Mouse (Mus musculus) NIH3T3 (cell line): ENCODE measurements at regions not wholly inside any gene's neighbourhood (a gene's known extent, or its start where the extent isn't known, plus 50 kb on each side); places are given as distances from the start of the nearest gene placed in this dataset.
"Not testable (repeated sequence)": the region's sequence is repeated elsewhere in the genome, so short reads cannot be mapped to it uniquely, and the experiment has no call there.

Experiments
- DNase-seq: peaks from one replicate; pipeline ENCODE4 v3.0.0-alpha.2; 2012; ENCODE audit warnings: low read depth

GRCm38 (mm10) chr5:78075203-78075602 lies 667.4 kb upstream of the Igfbp7 start:
- DNase-seq = no peak

- DNase-seq = no peak
These were observed 624.9 kb upstream of the Igfbp7 start for GRCm38 (mm10) chr5:78032554-78033250.

GRCm38 (mm10) chr5:78017523-78017922 lies 609.7 kb upstream of the Igfbp7 start:
- no peak for DNase-seq

GRCm38 (mm10) chr5:77986449-77987047 lies 578.7 kb upstream of the Igfbp7 start:
- DNase-seq = no peak

GRCm38 (mm10) chr5:77985269-77985668 lies 577.4 kb upstream of the Igfbp7 start:
- DNase-seq = no peak

- not testable (repeated sequence) for DNase-seq
These were observed 532.2 kb upstream of the Igfbp7 start for GRCm38 (mm10) chr5:77940021-77940420.

- DNase-seq = no peak
These were observed 524.0 kb upstream of the Igfbp7 start for GRCm38 (mm10) chr5:77931874-77932273.

GRCm38 (mm10) chr5:77921186-77921585 lies 513.3 kb upstream of the Igfbp7 start:
- DNase-seq = no peak

GRCm38 (mm10) chr5:77917086-77917676 lies 509.3 kb upstream of the Igfbp7 start:
- DNase-seq = no peak

GRCm38 (mm10) chr5:77916375-77916774 lies 508.5 kb upstream of the Igfbp7 start:
- no peak for DNase-seq

GRCm38 (mm10) chr5:77909218-77909617 lies 501.4 kb upstream of the Igfbp7 start:
- DNase-seq = peak; percentile 39

GRCm38 (mm10) chr5:77892024-77892423 lies 484.2 kb upstream of the Igfbp7 start:
- DNase-seq = not testable (repeated sequence)

GRCm38 (mm10) chr5:77888534-77888933 lies 480.7 kb upstream of the Igfbp7 start:
- DNase-seq = no peak

GRCm38 (mm10) chr5:77871403-77871802 lies 463.6 kb upstream of the Igfbp7 start:
- DNase-seq = no peak

GRCm38 (mm10) chr5:77865342-77865741 lies 457.5 kb upstream of the Igfbp7 start:
- no peak for DNase-seq

GRCm38 (mm10) chr5:77855191-77855590 lies 447.4 kb upstream of the Igfbp7 start:
- no peak for DNase-seq

- no peak for DNase-seq
These were observed 446.4 kb upstream of the Igfbp7 start for GRCm38 (mm10) chr5:77853999-77854784.

- peak; percentile 3 for DNase-seq
These were observed 443.8 kb upstream of the Igfbp7 start for GRCm38 (mm10) chr5:77851645-77852044.

GRCm38 (mm10) chr5:77838186-77839097 lies 430.6 kb upstream of the Igfbp7 start:
- DNase-seq = no peak

GRCm38 (mm10) chr5:77827971-77828370 lies 420.1 kb upstream of the Igfbp7 start:
- DNase-seq = no peak

- DNase-seq = no peak
These were observed 418.2 kb upstream of the Igfbp7 start for GRCm38 (mm10) chr5:77826063-77826462.
